Mouse (Mus musculus) hindbrain, embryonic 10.5 days (tissue): ENCODE results near the gene Grwd1. TPM values are rescaled to one million over a fixed set of nuclear protein-coding genes. Genes with fewer than 3 reads are reported as not detected.

Experiments
- polyA plus RNA-seq: library from polyadenylated mRNA; unstranded; fragments of >200 nt; fragmentation: Nextera tagmentation; extraction: Ambion mirVana; gene quantifications from 2 replicates; pipeline ENCODE4 v1.2.1, GENCODE M21; 2016

Grwd1 gene
- polyA plus RNA-seq, 1 experiment from 2014 or later, result 85.2 TPM

Other genes starting within 250 kb of the Grwd1 start
- not detected in 2 replicates for gene Fgf21, start 215.5 kb downstream of the Grwd1 start, polyA plus RNA-seq
- gene Fut1, start 213.7 kb downstream of the Grwd1 start, polyA plus RNA-seq, result 0.20 TPM in 1 of 2 replicates, not detected in the other
- 0.19 TPM in 1 of 2 replicates, not detected in the other for gene Izumo1, start 209.1 kb downstream of the Grwd1 start, polyA plus RNA-seq
- 6.4 and 9.3 TPM in 2 replicates for gene Rasip1, start 203.5 kb downstream of the Grwd1 start, polyA plus RNA-seq
- gene Mamstr, start 191.0 kb downstream of the Grwd1 start, polyA plus RNA-seq, result 2.6 and 2.9 TPM in 2 replicates
- gene Fut2, start 164.6 kb downstream of the Grwd1 start, polyA plus RNA-seq, result 0.12 and 0.21 TPM in 2 replicates
- 0.39 and 0.98 TPM in 2 replicates for gene Ntn5, start 146.9 kb downstream of the Grwd1 start, polyA plus RNA-seq
- gene Sec1, start 136.5 kb downstream of the Grwd1 start, polyA plus RNA-seq, result 0.62 and 0.77 TPM in 2 replicates
- 8.3 and 13.0 TPM in 2 replicates for gene Car11, start 131.1 kb downstream of the Grwd1 start, polyA plus RNA-seq
- gene Dbp, start 125.9 kb downstream of the Grwd1 start, polyA plus RNA-seq, result 3.0 and 3.4 TPM in 2 replicates
- gene Rpl18, start 115.5 kb downstream of the Grwd1 start, polyA plus RNA-seq, result 1,010 and 1,126 TPM in 2 replicates
- 33.6 and 35.5 TPM in 2 replicates for gene Sphk2, start 112.9 kb downstream of the Grwd1 start, polyA plus RNA-seq
- gene Fam83e, start 109.7 kb downstream of the Grwd1 start, polyA plus RNA-seq, result 1.6 and 1.8 TPM in 2 replicates
- not detected in 2 replicates for gene Spaca4, start 105.1 kb downstream of the Grwd1 start, polyA plus RNA-seq
- 2.3 and 5.4 TPM in 2 replicates for gene Lmtk3, start 47.2 kb downstream of the Grwd1 start, polyA plus RNA-seq
- 1.7 and 2.2 TPM in 2 replicates for gene Sult2b1, start 46.3 kb downstream of the Grwd1 start, polyA plus RNA-seq
- gene Cyth2, start 16.4 kb downstream of the Grwd1 start, polyA plus RNA-seq, result 164 and 231 TPM in 2 replicates
- 0.91 and 1.0 TPM in 2 replicates for gene Kcnj14, start 6.2 kb downstream of the Grwd1 start, polyA plus RNA-seq
- gene Kdelr1, start 41.8 kb upstream of the Grwd1 start, polyA plus RNA-seq, result 37.6 and 67.7 TPM in 2 replicates
- gene Grin2d, start 47.4 kb upstream of the Grwd1 start, polyA plus RNA-seq, result 0.19 and 0.33 TPM in 2 replicates
- 1.1 and 1.3 TPM in 2 replicates for gene Syngr4, start 65.8 kb upstream of the Grwd1 start, polyA plus RNA-seq
- gene Tmem143, start 66.0 kb upstream of the Grwd1 start, polyA plus RNA-seq, result 4.5 and 4.8 TPM in 2 replicates
- gene Emp3, start 90.5 kb upstream of the Grwd1 start, polyA plus RNA-seq, result 16.7 and 29.7 TPM in 2 replicates
- 6.5 and 7.7 TPM in 2 replicates for gene Ccdc114, start 93.1 kb upstream of the Grwd1 start, polyA plus RNA-seq
- gene Abcc6, start 199.4 kb upstream of the Grwd1 start, polyA plus RNA-seq, result 0.12 and 0.20 TPM in 2 replicates
- gene Nomo1, start 202.8 kb upstream of the Grwd1 start, polyA plus RNA-seq, result 29.3 and 30.7 TPM in 2 replicates